Mouse (Mus musculus) MEL (cell line): Measurements from ENCODE around the gene Klhl26. TPM values are rescaled to one million over a fixed set of nuclear protein-coding genes. Genes with fewer than 3 reads are reported as not detected.

ENCODE experiments used
- DNase-seq: peaks from one replicate; pipeline ENCODE4 v3.0.0; 2011; ENCODE audit warnings: low read depth, low spot score
- H3K27ac ChIP-seq: 2 replicates; pipeline ENCODE4 v1.5.1; 2012; ENCODE audit warnings: low read depth, mild to moderate bottlenecking, control low read depth, low read length, moderate library complexity; ENCODE audit not compliant: control insufficient read depth
- H3K27me3 ChIP-seq, 2 experiments: fragments of 150-350 bp in 1 of 2; sonication (generic) in 1 of 2; 2 replicates each; pipeline ENCODE4 v1.6.1; 2012; ENCODE audit warnings: low read length in 2 of 2, mild to moderate bottlenecking in 2 of 2, improper control_type of control experiment in 1 of 2, moderate library complexity in 1 of 2; ENCODE audit not compliant: insufficient read depth in 2 of 2, control insufficient read depth in 1 of 2
- H3K36me3 ChIP-seq, 2 experiments: 2 replicates each; pipeline ENCODE4 v1.6.1; 2012 to 2014; ENCODE audit warnings: low read length in 2 of 2, improper control_type of control experiment in 1 of 2, inconsistent platforms in 1 of 2, mild to moderate bottlenecking in 1 of 2; ENCODE audit not compliant: insufficient read depth in 2 of 2, control insufficient read depth in 1 of 2
- H3K4me1 ChIP-seq, 2 experiments: fragments of 150-350 bp in 1 of 2; sonication (generic) in 1 of 2; 2 replicates each; pipeline ENCODE4 v1.6.1; 2012; ENCODE audit warnings: low read length in 2 of 2, improper control_type of control experiment in 1 of 2, mild to moderate bottlenecking in 1 of 2; ENCODE audit not compliant: insufficient read depth in 2 of 2, control insufficient read depth in 1 of 2
- H3K4me3 ChIP-seq, 2 experiments: fragments of 150-350 bp in 1 of 2; sonication (generic) in 1 of 2; 2 replicates each; pipeline ENCODE4 v1.5.1; 2012; ENCODE audit warnings: low read depth in 2 of 2, low read length in 2 of 2, mild to moderate bottlenecking in 2 of 2, moderate library complexity in 2 of 2, control low read depth in 1 of 2, improper control_type of control experiment in 1 of 2; ENCODE audit not compliant: control insufficient read depth in 1 of 2, insufficient read depth in 1 of 2
- H3K79me2 ChIP-seq: 2 replicates; pipeline ENCODE4 v1.6.1; 2012; ENCODE audit warnings: mild to moderate bottlenecking, low read length, moderate library complexity; ENCODE audit not compliant: control insufficient read depth, poor library complexity, insufficient read depth
- H3K9ac ChIP-seq: 2 replicates; pipeline ENCODE4 v1.6.1; 2012; ENCODE audit warnings: low read depth, mild to moderate bottlenecking, control low read depth, low read length, moderate library complexity; ENCODE audit not compliant: control insufficient read depth, poor library complexity, severe bottlenecking
- H3K9me3 ChIP-seq: fragments of 150-350 bp; sonication (generic); replicated peaks from 2 replicates; pipeline ENCODE4 v1.6.1; 2012; ENCODE audit warnings: mild to moderate bottlenecking, low read length, improper control_type of control experiment, moderate library complexity; ENCODE audit not compliant: insufficient read depth
- BHLHE40 ChIP-seq: IDR thresholded peaks from 2 replicates; pipeline ENCODE4 v1.6.1; 2012; ENCODE audit warnings: low read depth, mild to moderate bottlenecking, inconsistent platforms, low read length, improper control_type of control experiment, borderline replicate concordance
- CHD1 ChIP-seq: IDR thresholded peaks from 2 replicates; pipeline ENCODE4 v1.6.1; 2012; ENCODE audit warnings: low read depth, mild to moderate bottlenecking, inconsistent platforms, low read length, improper control_type of control experiment
- CTCF ChIP-seq, 3 experiments: IDR thresholded peaks in 2 of 3; conservative IDR thresholded peaks in 1 of 3; 2 replicates each; pipeline ENCODE4 v1.5.1; 2011 to 2012; ENCODE audit warnings: low read length in 3 of 3, low read depth in 2 of 3, mild to moderate bottlenecking in 2 of 3, improper control_type of control experiment in 1 of 3, inconsistent platforms in 1 of 3, mixed read lengths in 1 of 3, moderate library complexity in 1 of 3; ENCODE audit not compliant: control insufficient read depth in 1 of 3, insufficient read depth in 1 of 3, poor library complexity in 1 of 3, severe bottlenecking in 1 of 3
- ELF1 ChIP-seq: IDR thresholded peaks from 2 replicates; pipeline ENCODE4 v1.6.1; 2014; ENCODE audit warnings: low read depth, mild to moderate bottlenecking, inconsistent platforms, low read length, improper control_type of control experiment, moderate library complexity
- ETS1 ChIP-seq: IDR thresholded peaks from 2 replicates; pipeline ENCODE4 v1.6.1; 2012; ENCODE audit warnings: low read depth, mild to moderate bottlenecking, inconsistent platforms, low read length, improper control_type of control experiment, moderate library complexity
- MAFK ChIP-seq: IDR thresholded peaks from 2 replicates; pipeline ENCODE4 v1.6.1; 2011; ENCODE audit warnings: low read depth, mild to moderate bottlenecking, low read length, improper control_type of control experiment, borderline replicate concordance
- MYC ChIP-seq: IDR thresholded peaks from 2 replicates; pipeline ENCODE4 v1.6.1; 2011; ENCODE audit warnings: low read depth, mild to moderate bottlenecking, low read length, improper control_type of control experiment, moderate library complexity
- NELFE ChIP-seq: IDR thresholded peaks from 2 replicates; pipeline ENCODE4 v1.6.1; 2011; ENCODE audit warnings: low read depth, low read length, improper control_type of control experiment
- POLR2A ChIP-seq, 2 experiments: IDR thresholded peaks; 2 replicates each; pipeline ENCODE4 v1.6.1; 2011 to 2012; ENCODE audit warnings: low read length in 2 of 2, mild to moderate bottlenecking in 2 of 2, control low read depth in 1 of 2, improper control_type of control experiment in 1 of 2, low read depth in 1 of 2, moderate library complexity in 1 of 2; ENCODE audit not compliant: control insufficient read depth in 1 of 2, insufficient read depth in 1 of 2, poor library complexity in 1 of 2
- POLR2AphosphoS5 ChIP-seq: IDR thresholded peaks from 2 replicates; pipeline ENCODE4 v1.6.1; 2012; ENCODE audit warnings: low read depth, borderline replicate concordance, mild to moderate bottlenecking, inconsistent platforms, low read length, moderate library complexity, mixed read lengths
- RAD21 ChIP-seq: IDR thresholded peaks from 2 replicates; pipeline ENCODE4 v1.6.1; 2011; ENCODE audit warnings: mild to moderate bottlenecking, low read depth, low read length, improper control_type of control experiment
- SIN3A ChIP-seq: IDR thresholded peaks from 2 replicates; pipeline ENCODE4 v1.6.1; 2012; ENCODE audit warnings: low read length, improper control_type of control experiment, inconsistent platforms
- TAL1 ChIP-seq: IDR thresholded peaks from 2 replicates; pipeline ENCODE4 v1.6.1; 2012; ENCODE audit warnings: mild to moderate bottlenecking, inconsistent platforms, low read length, moderate library complexity, mixed read lengths
- TBP ChIP-seq: IDR thresholded peaks from 2 replicates; pipeline ENCODE4 v1.8.0; 2011; ENCODE audit warnings: low read depth, low read length, improper control_type of control experiment
- TCF12 ChIP-seq: IDR thresholded peaks from 2 replicates; pipeline ENCODE4 v1.6.1; 2014; ENCODE audit warnings: low read depth, mild to moderate bottlenecking, inconsistent platforms, low read length, improper control_type of control experiment, moderate library complexity
- USF2 ChIP-seq, 2 experiments: IDR thresholded peaks; 2 replicates each; pipeline ENCODE4 v1.6.1; 2011 to 2012; ENCODE audit warnings: improper control_type of control experiment in 2 of 2, low read length in 2 of 2, borderline replicate concordance in 1 of 2, inconsistent platforms in 1 of 2, low read depth in 1 of 2, mild to moderate bottlenecking in 1 of 2; ENCODE audit not compliant: insufficient read depth in 1 of 2
- ZNF384 ChIP-seq: IDR thresholded peaks from 2 replicates; pipeline ENCODE4 v1.6.1; 2012; ENCODE audit warnings: low read depth, mild to moderate bottlenecking, inconsistent platforms, low read length, improper control_type of control experiment
- polyA plus RNA-seq, 2 experiments: library from polyadenylated mRNA; stranded (reverse) in 1 of 2; unstranded in 1 of 2; fragments of >175 nt in 1 of 2; fragments of >200 nt in 1 of 2; gene quantifications; 2 replicates each; pipeline versions ENCODE4 v1.2.1 to v1.2.4; 2012; ENCODE audit warnings: low replicate concordance in 2 of 2, low read depth in 1 of 2; ENCODE audit not compliant: insufficient read length in 2 of 2, insufficient read depth in 1 of 2, missing spikeins in 1 of 2
- total RNA-seq: library from RNA; depleted of rRNA; stranded (reverse); fragments of 300-350 nt; gene quantifications from 2 replicates; pipeline ENCODE4 v1.2.3, GENCODE M21; 2012

Gene Klhl26
- total and polyA plus RNA-seq, 3 experiments = 8.0 to 11.4 TPM; not detected in 1

- Histone ChIP-seq H3K4me3 (no peak overlapping the region), H3K79me2 (no peaks in the 10 kb centered on the region), H3K27me3 (no peaks in the 10 kb centered on the region; a peak in 1 of 4 replicates), H3K4me1 (no peaks in the 10 kb centered on the region), H3K27ac (no peak overlapping the region), H3K9ac (no peak overlapping the region), H3K36me3 (no peaks in the 10 kb centered on the region), H3K9me3 (no peaks in the 10 kb centered on the region)
- TF ChIP-seq CHD1 = no peak
- TF ChIP-seq TCF12 = no peak
- TF ChIP-seq ETS1 = no peak
- TF ChIP-seq, all 39 proteins: peak for 0
- no peak for DNase-seq
These were observed 17.1 kb upstream of the Klhl26 start for GRCm38 (mm10) chr8:70493692-70494415.

GRCm38 (mm10) chr8:70492664-70493640, 16.2 kb upstream of the Klhl26 start, which contains the start of gene Crlf1:
TSS of gene Crlf1 (plus strand) at chr8:70493158.
- Histone ChIP-seq H3K27ac (no peak within 1 kb of the TSS), H3K9ac (no peak within 1 kb of the TSS), H3K27me3 (no peaks in the 10 kb centered on the region; a peak in 1 of 4 replicates), H3K79me2 (no peaks in the 10 kb centered on the region), H3K4me3 (no peak within 1 kb of the TSS), H3K9me3 (no peaks in the 10 kb centered on the region), H3K36me3 (no peaks in the 10 kb centered on the region), H3K4me1 (no peaks in the 10 kb centered on the region)
- no peak for TF ChIP-seq SIN3A
- TF ChIP-seq TAL1 = no peak
- TF ChIP-seq ZNF384 = no peak
- TF ChIP-seq POLR2AphosphoS5 = no peak
- TF ChIP-seq ELF1 = no peak
- TF ChIP-seq NELFE = no peak
- TF ChIP-seq MAFK = no peak
- TF ChIP-seq BHLHE40 = no peak
- no peak for TF ChIP-seq POLR2A (IDR thresholded peaks at IDR 0.05; ENCODE audit: control insufficient read depth in 1 of 2, insufficient read depth in 1 of 2, low read depth in 1 of 2, low read length in 2 of 2, poor library complexity in 1 of 2)
- no peak for TF ChIP-seq CTCF (IDR thresholded peaks at IDR 0.05 in 2 of 3, conservative IDR thresholded peaks at IDR 0.05 in 1 of 3; ENCODE audit: control insufficient read depth in 1 of 3, insufficient read depth in 1 of 3, low read depth in 2 of 3, low read length in 3 of 3, poor library complexity in 1 of 3, severe bottlenecking in 1 of 3)
- TF ChIP-seq TCF12 = no peak
- TF ChIP-seq RAD21 = no peak
- TF ChIP-seq TBP = no peak
- no peak for TF ChIP-seq CHD1
- no peak for TF ChIP-seq USF2 (IDR thresholded peaks at IDR 0.05; ENCODE audit: borderline replicate concordance in 1 of 2, insufficient read depth in 1 of 2, low read depth in 1 of 2, low read length in 2 of 2)
- no peak for TF ChIP-seq MYC
- DNase-seq = no peak
